Mouse (Mus musculus) embryo, embryonic 9.5 days (tissue): ENCODE measurements around the gene Uchl4.
"Not testable (repeated sequence)": the region's sequence is repeated elsewhere in the genome, so short reads cannot be mapped to it uniquely, and the experiment has no call there.

Source experiments
- DNase-seq: peaks from one replicate; pipeline ENCODE4 v3.0.0-alpha.2; 2017; ENCODE audit errors: extremely low spot score

Uchl4 gene

DNA sequence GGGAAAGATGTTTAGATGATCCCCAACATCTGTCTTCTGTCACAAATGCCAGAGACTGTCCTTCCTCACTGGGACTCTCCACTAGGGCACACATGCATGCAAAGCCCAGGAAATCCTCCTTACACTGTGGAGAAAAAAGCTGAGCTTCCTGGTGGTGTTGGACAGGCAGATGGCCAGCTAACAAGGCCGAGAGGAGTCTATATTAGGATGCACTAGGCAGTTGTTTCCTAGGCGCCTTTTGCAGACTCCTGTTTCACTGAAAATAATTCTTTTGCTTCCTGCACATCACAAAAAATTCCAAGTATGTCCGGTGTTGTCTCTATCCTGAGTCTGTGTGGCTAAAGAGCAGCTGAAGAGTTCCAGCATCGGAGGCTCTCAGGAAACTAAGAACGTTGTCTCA lies 3.8 kb upstream of the Uchl4 start:
- DNase-seq, result no peak

- no peak for DNase-seq
These were observed 3.3 kb upstream of the Uchl4 start for GRCm38 (mm10) chr9:64231674-64232073.

GRCm38 (mm10) chr9:64232257-64232957 lies 2.6 kb upstream of the Uchl4 start:
- peak; percentile 13 for DNase-seq

DNA sequence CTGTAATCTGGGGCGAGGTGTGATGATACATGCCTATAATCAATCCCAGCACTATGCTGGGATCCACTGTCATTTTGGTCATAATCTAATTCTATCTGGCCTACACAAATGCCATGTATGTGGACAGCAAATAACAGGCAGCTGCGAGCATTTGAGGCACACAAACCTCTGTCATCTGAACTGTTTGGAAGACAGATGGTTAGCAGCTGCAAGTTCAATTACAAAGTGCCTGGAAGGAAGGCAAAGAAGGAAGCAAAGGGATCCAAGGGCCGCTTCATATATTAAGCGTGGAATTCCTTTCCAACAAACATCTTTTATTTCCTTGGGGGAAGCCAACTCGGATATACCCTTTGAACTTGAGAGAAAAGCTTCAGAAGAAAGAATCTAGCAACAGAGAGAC lies 1.3 kb upstream of the Uchl4 start:
- DNase-seq, result no peak

DNA sequence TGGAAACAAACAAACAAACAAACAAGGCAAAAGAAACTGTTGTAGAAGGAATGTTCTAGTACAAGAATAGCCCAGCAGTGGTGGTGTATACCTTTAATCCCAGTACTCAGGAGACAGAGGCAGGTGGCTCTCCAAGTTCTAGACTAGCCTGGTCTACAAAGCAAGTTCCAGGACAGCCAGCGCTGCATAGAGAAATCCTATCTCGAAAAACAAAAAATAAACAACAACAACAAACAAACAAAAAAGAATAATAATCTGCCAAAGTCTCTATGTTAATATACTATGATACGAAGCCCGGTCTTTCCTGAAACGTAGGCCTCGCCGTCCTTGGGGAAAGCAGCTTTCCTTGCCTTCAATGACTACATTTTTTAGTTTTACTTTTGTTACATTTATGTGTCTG lies 1.1 kb downstream of the Uchl4 start:
- no peak for DNase-seq

- DNase-seq, result no peak
These were observed 5.1 kb downstream of the Uchl4 start for GRCm38 (mm10) chr9:64240116-64240515.

GRCm38 (mm10) chr9:64240681-64241080 lies 5.7 kb downstream of the Uchl4 start:
- peak; percentile 59 for DNase-seq

- no peak for DNase-seq
These were observed 7.4 kb downstream of the Uchl4 start for GRCm38 (mm10) chr9:64242381-64242831.

DNA sequence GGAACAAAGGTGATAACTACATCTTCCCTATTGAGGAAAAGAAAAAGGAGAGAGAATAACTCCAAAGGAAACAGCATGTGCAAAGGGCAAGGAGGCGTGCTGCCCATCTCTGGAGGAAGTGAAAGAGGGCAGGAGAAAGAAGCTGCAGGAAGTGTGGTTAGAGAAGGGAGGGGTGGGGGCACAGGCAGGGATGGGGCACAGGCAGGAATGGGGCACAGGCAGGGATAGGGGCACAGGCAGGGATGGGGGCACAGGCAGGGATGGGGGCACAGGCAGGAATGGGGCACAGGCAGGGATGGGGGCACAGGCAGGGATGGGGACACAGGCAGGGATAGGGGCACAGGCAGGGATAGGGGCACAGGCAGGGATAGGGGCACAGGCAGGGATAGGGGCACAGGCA lies 14.4 kb downstream of the Uchl4 start:
- DNase-seq, result no peak

- no peak for DNase-seq
These were observed 15.2 kb downstream of the Uchl4 start for GRCm38 (mm10) chr9:64250111-64250730.

DNA sequence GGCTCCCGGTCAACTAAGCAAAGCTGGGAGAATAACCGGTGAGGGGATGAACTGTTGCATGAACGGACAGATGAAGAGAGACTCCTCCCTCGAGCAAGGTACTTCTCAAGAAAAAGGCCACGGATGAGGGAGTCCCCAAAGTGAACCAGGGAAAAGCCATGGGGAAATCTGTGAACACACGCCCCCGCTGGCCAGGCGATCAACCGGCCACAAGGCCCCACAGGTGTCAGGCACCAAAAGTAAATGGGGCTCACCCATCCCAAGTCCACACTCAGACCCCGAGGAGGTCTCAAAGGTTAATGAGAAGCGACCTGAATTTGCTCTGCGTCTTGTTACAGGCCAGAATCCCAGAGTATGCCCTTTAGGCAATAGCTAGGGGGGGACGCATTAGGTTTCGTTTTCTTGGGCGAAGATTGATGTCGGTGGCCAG lies 17.6 kb downstream of the Uchl4 start:
- no peak for DNase-seq

DNA sequence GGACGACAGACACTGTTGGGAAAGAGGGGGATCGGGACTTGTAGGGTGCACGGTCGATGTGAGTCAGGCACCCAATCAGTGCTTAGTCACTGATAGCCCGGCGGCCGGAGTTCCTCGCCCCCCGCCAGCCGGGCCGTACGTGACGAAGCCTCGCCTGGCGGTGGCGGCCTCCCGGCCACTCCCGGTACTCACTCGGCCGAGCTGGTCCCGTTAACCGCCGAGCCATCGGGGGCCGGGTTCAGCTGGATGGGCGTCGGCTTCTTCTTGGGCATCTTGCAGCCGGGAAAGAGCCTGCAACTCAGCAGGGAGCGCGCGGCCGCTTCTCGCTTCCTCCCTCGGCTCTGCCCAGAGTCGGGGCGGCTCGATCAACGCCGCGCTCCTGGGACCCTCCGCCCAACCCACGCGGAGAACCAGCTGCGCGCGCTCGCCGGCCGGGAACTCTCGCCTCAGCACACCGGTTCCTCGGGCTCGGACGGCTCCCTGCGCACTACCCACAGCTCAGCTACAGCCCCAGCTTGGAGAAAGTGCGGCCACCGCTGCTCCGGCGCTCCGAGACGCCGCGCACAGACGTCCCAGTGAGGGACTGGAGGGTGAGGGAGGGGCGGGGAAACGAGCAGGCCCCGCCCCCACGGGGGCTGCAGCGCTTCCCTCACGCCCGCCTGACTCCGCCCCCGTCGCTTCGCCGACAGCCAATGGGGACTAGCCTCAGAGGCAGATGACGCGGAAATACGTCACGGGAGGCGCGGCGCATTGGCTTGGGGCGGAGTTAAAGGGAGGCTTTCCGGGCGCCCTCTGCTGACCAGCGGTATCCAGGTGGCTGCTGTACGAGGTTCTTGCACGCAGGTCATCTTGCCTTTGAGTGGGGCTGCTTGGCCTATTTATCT lies 18.3 kb downstream of the Uchl4 start, which contains the start of gene Map2k1:
TSS of gene Map2k1 (minus strand) at position 611 of the 884 bp plus-strand sequence.
- peak; percentile 100 for DNase-seq

GRCm38 (mm10) chr9:64255422-64255821 lies 20.4 kb downstream of the Uchl4 start:
- DNase-seq, result no peak

- no peak for DNase-seq
These were observed 21.2 kb downstream of the Uchl4 start for GRCm38 (mm10) chr9:64256204-64256603.

- DNase-seq, result no peak
These were observed 24.9 kb downstream of the Uchl4 start for GRCm38 (mm10) chr9:64259906-64260305.

DNA sequence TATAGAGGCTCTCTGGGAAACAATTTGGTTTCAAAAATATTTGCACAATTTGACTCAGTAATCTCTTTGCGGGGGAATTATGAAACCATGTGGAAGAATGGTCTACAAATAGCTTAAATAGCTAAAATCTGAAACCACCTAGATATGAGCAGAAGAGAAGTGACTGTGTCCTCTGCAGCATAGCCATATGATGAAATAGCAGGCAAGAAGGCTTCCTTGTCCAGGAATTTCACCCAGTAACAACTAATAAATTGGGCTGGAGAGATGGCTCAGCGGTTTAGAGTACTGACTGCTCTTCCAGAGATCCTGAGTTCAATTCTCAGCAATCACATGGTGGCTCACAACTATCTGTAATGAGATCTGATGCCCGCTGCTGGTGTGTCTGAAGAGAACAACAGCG lies 26.0 kb downstream of the Uchl4 start:
- no peak for DNase-seq

GRCm38 (mm10) chr9:64264813-64265212 lies 29.8 kb downstream of the Uchl4 start:
- no peak for DNase-seq

DNA sequence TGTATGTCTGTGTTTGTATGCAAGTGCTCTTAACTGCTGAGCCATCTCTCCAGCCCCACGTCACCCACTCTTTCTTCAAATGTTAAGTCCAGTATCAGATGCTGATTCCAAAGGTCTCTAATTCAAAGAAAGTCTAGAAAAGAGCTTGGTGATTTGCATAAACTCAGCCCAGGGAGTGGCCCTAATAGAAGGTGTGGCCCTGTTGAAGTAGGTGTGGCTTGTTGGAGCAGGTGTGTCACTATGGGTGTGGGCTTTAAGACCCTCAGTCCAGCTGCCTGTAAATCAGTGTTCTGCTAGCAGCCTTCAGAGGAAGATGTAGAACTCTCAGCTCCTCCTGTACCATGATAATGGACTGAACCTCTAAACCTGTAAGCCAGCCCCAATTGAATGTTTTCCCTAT lies 32.2 kb downstream of the Uchl4 start:
- no peak for DNase-seq

- DNase-seq, result no peak
These were observed 33.2 kb downstream of the Uchl4 start for GRCm38 (mm10) chr9:64268196-64268595.

DNA sequence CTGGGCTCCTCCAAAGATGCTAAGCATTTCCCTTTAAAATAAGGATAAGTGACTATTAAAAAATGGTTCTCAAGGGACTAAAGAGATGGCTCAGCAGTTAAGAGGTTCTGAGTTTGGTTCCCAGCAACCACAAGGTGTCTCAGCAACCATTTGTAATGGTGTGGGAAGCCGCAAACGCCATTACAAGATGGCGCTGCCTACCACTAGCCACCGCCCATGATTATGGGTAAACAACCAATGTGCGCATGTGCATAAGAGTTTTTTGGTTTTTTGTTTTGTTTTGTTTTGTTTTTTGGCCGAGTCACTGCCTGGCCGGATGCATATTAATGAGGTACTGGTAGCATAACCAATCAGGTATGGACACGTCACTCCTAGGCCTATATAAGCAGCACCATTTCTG lies 33.8 kb downstream of the Uchl4 start:
- not testable (repeated sequence) for DNase-seq

DNA sequence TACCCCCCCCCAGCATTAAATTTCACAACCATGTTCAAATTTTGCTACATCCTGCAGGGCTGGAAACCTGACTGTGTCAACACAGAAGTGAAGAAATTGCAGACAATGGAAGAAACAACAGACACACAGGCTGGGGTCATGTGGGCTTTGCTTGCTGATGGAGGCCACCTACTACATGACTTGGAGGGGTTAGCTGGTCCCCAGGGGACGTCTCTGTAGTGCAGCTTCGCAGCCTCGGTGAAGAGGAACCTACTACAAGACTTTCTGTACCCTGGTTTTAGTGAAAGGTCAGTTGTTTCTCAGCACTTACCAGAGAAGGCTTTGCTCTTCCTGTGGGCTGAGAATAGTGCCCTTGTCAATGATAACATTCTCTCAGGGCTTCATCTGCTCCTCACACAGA lies 36.2 kb downstream of the Uchl4 start:
- DNase-seq, result no peak

GRCm38 (mm10) chr9:64272611-64273010 lies 37.6 kb downstream of the Uchl4 start:
- peak; percentile 42 for DNase-seq
